Comparison of ENCODE assay signal across 28 mouse cellular contexts in genomic region chr6:50076473-50076872, GRCm38 (mm10).
"Had no signal": no experiment of that assay in that cellular context is flagged by ENCODE, and none has a peak within 500 bp of the region (broad histone marks: within the 10 kb centered on the region; RNA-seq: fewer than 3 reads in every experiment).

No protein-coding gene starts in this region.

- H3K4me2 ChIP-seq: embryonic facial prominence, embryonic 12.5 days; embryonic facial prominence, embryonic 13.5 days; embryonic facial prominence, embryonic 15.5 days; forebrain, embryonic 12.5 days; forebrain, embryonic 13.5 days; forebrain, embryonic 15.5 days had no signal

- H3K9ac ChIP-seq: embryonic facial prominence, embryonic 12.5 days; embryonic facial prominence, embryonic 13.5 days; embryonic facial prominence, embryonic 15.5 days; forebrain, embryonic 12.5 days; forebrain, embryonic 13.5 days; forebrain, embryonic 15.5 days; forebrain, postnatal 0 days had no signal

- ATAC-seq: forebrain, embryonic 13.5 days; forebrain, embryonic 14.5 days; forebrain, embryonic 15.5 days; forebrain, embryonic 16.5 days; forebrain, postnatal 0 days had no signal

- H3K27me3 ChIP-seq: embryonic facial prominence, embryonic 12.5 days; embryonic facial prominence, embryonic 13.5 days; embryonic facial prominence, embryonic 15.5 days; forebrain, embryonic 12.5 days; forebrain, embryonic 13.5 days; forebrain, embryonic 15.5 days had no signal

- H3K36me3 ChIP-seq: embryonic facial prominence, embryonic 10.5 days; embryonic facial prominence, embryonic 12.5 days; embryonic facial prominence, embryonic 13.5 days; embryonic facial prominence, embryonic 15.5 days; forebrain, embryonic 10.5 days; forebrain, embryonic 12.5 days; forebrain, embryonic 15.5 days had no signal

- H3K4me1 ChIP-seq: embryonic facial prominence, embryonic 10.5 days; embryonic facial prominence, embryonic 12.5 days; embryonic facial prominence, embryonic 13.5 days; embryonic facial prominence, embryonic 15.5 days; forebrain, embryonic 10.5 days; forebrain, embryonic 12.5 days; forebrain, embryonic 13.5 days; forebrain, embryonic 15.5 days had no signal

- H3K9me3 ChIP-seq: embryonic facial prominence, embryonic 10.5 days; embryonic facial prominence, embryonic 12.5 days; embryonic facial prominence, embryonic 13.5 days; embryonic facial prominence, embryonic 15.5 days; forebrain, embryonic 10.5 days; forebrain, embryonic 12.5 days; forebrain, embryonic 13.5 days; forebrain, embryonic 15.5 days had no signal

- H3K27ac ChIP-seq: embryonic facial prominence, embryonic 10.5 days; embryonic facial prominence, embryonic 12.5 days; embryonic facial prominence, embryonic 13.5 days; embryonic facial prominence, embryonic 15.5 days; forebrain, embryonic 10.5 days; forebrain, embryonic 12.5 days; forebrain, embryonic 13.5 days; forebrain, embryonic 15.5 days; gastrocnemius, adult 2 months had no signal

- DNase-seq: cerebellum, adult 18-20 months; cerebellum, adult 2 months; cerebellum, adult 8-10 months; cerebellum, adult 9-10 months; cerebellum, adult 9-11 months; cerebellum, postnatal 10 days; cerebellum, postnatal 14 days; cerebellum, postnatal 25 days; cerebellum, postnatal 36 days; embryo, embryonic 11 days; forebrain, postnatal 0 days; gastrocnemius, adult 2 months; gastrocnemius, postnatal 10 days; gastrocnemius, postnatal 14 days; gastrocnemius, postnatal 25 days; gastrocnemius, postnatal 36 days; heart, adult 18-20 months had no signal

- H3K4me3 ChIP-seq: embryonic facial prominence, embryonic 10.5 days; embryonic facial prominence, embryonic 12.5 days; embryonic facial prominence, embryonic 13.5 days; embryonic facial prominence, embryonic 15.5 days; erythroblast, embryonic 14.5 days; forebrain, embryonic 10.5 days; forebrain, embryonic 12.5 days; forebrain, embryonic 13.5 days; forebrain, embryonic 15.5 days; gastrocnemius, adult 2 months had no signal
